Mouse (Mus musculus): ENCODE measurements around the gene Tbx1.

DNA sequence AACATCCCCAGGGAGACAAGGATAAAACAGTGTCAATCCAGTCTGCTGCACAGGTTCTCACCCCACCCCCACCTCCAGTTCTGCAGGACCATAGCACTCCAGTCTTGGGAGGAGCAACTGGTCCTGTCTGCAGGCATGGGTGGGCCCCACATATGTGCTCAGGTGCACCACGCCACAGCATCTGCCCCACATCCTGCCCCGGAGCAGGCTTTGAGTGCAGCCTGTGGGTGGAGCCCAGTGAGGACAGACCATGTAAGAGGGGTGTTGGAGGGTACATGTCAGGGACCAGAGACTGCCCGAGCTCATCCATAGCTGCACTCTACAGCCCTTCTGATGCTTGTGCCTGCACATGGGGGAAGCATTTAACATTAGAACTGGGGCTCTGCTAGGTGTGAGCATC is 34.0 kb downstream of the Tbx1 start:
- TF ChIP-seq POLR2A (IDR thresholded peaks at IDR 0.05; ENCODE audit: borderline replicate concordance, control insufficient read depth, low read depth, low read length): no peak
- no peak for TF ChIP-seq CTCF (IDR thresholded peaks at IDR 0.05; ENCODE audit: control insufficient read depth, insufficient read depth, low read length)

Data from bone marrow, adult 2 months (tissue).